Comparison of ENCODE assay signal across 24 mouse cellular contexts in the genomic region with DNA sequence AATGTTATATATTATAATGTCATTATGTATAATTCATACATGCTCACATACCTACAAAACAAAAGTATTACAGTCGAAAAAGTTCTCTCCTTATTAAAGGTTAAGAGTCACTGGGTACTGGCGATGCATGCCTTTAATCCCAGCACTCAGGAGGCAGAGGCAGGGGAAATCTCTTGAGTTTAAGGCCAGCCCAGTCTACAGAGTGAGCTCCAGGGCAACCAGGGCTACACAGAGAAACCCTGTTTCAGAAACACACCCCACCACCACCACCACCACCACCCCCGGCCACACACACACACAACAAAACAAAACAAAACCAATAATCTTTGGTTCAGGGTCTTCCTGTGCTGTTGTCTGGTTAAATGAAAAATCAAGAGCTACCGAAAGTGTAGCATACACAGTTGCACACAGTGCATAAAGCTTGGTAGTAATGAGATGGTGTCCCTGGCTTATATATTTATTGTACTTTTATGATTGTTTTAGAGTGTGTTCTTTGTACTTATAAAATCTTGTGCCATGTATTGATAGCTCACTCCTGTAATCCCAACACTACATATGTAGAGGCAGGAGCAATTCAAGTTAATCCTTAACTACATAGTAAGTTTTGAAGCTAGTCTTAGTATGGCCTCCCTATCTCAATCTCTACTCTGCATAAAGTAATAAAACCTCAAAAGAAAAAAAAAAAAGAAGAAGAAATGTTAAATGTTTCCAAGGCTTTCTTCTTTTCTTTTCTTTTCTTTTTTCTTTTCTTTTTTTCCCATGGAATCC.
"Had no signal": no experiment of that assay in that cellular context is flagged by ENCODE, and none has a peak within 500 bp of the region (broad histone marks: within the 10 kb centered on the region; RNA-seq: fewer than 3 reads in every experiment).

No protein-coding gene starts in this region.

- H3K9me3 ChIP-seq: liver, embryonic 15.5 days; lung, embryonic 15.5 days; megakaryocyte, embryonic 14.5 days; midbrain, embryonic 12.5 days; neural tube, embryonic 13.5 days; neural tube, embryonic 15.5 days; stomach, embryonic 15.5 days had no signal

- DNase-seq: liver, postnatal 0 days; lung, adult 2 months; lung, postnatal 14 days; lung, postnatal 36 days; midbrain, embryonic 14.5 days; retina, postnatal 1 day; right cerebral cortex, adult 18-20 months; right cerebral cortex, postnatal 25 days; spleen, adult 18-20 months; thymus, adult 2 months; thymus, postnatal 25 days; thymus, postnatal 4 days had no signal

- H3K27me3 ChIP-seq: liver, embryonic 15.5 days; lung, embryonic 15.5 days; megakaryocyte, embryonic 14.5 days; midbrain, embryonic 12.5 days; neural tube, embryonic 13.5 days; neural tube, embryonic 15.5 days; stomach, embryonic 15.5 days had no signal

- H3K4me3 ChIP-seq: liver, embryonic 15.5 days; lung, embryonic 15.5 days; megakaryocyte, embryonic 14.5 days; midbrain, embryonic 12.5 days; myocyte; neural tube, embryonic 13.5 days; neural tube, embryonic 15.5 days; stomach, embryonic 15.5 days had no signal

- H3K4me2 ChIP-seq: liver, embryonic 15.5 days; lung, embryonic 15.5 days; midbrain, embryonic 12.5 days; neural tube, embryonic 13.5 days; neural tube, embryonic 15.5 days; stomach, embryonic 15.5 days had no signal

- H3K4me1 ChIP-seq: lung, embryonic 15.5 days; stomach, embryonic 15.5 days had no signal

- H3K9ac ChIP-seq: liver, embryonic 15.5 days; liver, postnatal 0 days; lung, embryonic 15.5 days; midbrain, embryonic 12.5 days; neural tube, embryonic 13.5 days; neural tube, embryonic 15.5 days; stomach, embryonic 15.5 days had no signal

- H3K27ac ChIP-seq: liver, embryonic 15.5 days; lung, embryonic 15.5 days; macrophage; midbrain, embryonic 12.5 days; neural tube, embryonic 13.5 days; neural tube, embryonic 15.5 days; stomach, embryonic 15.5 days; stomach, postnatal 0 days had no signal

- ATAC-seq: liver, postnatal 0 days; lung, postnatal 0 days; midbrain, embryonic 16.5 days had no signal
